Mouse (Mus musculus) monocyte, adult 2 months (primary cell): ENCODE results near the gene Adam4.
"Not testable (repeated sequence)": the region's sequence is repeated elsewhere in the genome, so short reads cannot be mapped to it uniquely, and the experiment has no call there.

Experiments
- DNase-seq, 2 experiments: peaks; one replicate each; pipeline ENCODE4 v3.0.0; 2022; ENCODE audit warnings: low spot score in 2 of 2, low read depth in 1 of 2

Adam4 gene

DNA sequence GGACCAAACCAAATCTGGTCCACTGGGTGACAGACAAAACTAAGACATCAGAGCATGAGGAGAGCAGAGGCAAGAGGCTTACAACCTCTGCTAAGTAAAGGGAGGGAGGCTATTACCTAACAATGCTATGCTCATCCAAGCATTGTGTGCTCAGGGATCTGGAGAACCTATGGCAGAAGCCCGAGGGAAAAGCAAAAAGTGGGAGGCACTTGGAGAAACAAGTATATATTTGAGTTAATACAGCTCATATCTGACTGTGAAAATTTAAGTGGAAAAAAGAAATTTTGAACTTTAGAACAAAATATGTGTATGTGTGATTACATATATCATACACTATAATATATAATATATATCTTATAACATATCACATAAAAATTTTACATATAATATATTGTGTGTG is at the start of gene Adam4:
Gene Adam4 (minus strand): TSS at position 101 of the 400 bp plus-strand sequence.
- DNase-seq = no peak

DNA sequence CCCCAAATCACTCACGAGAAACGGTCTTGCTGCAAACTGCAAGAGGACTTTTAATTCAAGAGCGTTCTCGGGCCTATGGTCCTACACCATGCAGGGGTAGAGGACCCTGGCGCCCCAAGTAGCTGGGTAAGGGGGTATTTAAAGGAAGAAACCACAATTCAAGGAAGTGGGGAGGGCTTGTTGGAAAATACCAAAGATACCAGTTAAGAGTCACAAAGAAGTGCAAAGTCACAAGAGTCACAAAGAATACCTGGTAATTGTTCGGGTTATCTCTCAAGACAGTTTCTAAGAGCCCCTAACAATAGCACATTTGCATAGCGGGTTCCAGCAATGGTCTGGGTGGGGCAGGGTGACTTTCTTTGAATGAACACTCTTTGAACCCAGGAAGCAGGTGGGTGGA is 37.3 kb upstream of the Adam4 start:
- DNase-seq = not testable (repeated sequence)

- not testable (repeated sequence) for DNase-seq
Measured at GRCm38 (mm10) chr12:81438985-81439384, 17.2 kb upstream of the Adam4 start.

DNA sequence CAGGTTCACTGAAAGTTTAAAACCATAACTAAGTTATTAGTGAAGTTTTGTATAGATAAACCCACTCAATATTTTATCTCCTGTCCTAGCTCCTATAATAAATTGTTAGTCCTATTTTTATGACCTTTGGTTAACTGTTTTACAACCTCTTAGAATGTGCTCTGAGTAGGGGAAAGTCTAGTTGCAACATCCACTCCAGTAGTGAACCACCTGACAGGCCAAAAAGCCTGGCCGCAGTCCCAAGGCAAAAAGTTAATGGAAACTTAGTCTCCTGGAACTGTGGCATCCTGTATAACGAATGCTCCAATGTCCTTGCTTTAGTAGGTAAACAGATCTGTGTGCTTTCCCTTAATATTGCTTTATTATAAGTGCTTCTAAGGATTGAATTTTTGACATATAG is 13.0 kb upstream of the Adam4 start:
- not testable (repeated sequence) for DNase-seq

DNA sequence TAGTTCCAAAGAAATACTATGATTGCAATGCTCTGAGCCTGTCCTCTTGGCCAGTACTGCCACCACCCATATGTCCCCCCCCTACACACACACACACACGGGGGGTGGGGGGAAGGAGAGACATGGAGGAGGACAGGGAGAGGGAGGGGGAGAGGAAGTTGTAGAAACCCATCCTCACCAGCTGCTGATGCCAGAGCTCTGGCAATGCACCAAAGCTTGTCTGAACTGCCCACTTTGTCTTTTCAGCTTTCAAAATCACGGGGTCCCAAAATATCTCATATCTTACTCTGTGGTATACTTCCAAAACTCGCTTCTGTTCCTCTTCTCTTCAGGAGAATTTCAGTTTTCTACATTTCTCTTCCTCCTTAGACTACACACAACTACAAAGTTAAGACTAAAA is 8.5 kb downstream of the Adam4 start:
- DNase-seq = no peak

- DNase-seq = no peak
Measured at GRCm38 (mm10) chr12:81408966-81409365, 12.8 kb downstream of the Adam4 start.

- no peak for DNase-seq
Measured at GRCm38 (mm10) chr12:81402187-81402586, 19.6 kb downstream of the Adam4 start.

GRCm38 (mm10) chr12:81379364-81379763 is 42.4 kb downstream of the Adam4 start, which contains the start of gene Gm4787:
Gm4787 (minus strand) TSS chr12:81379464.
- DNase-seq = not testable (repeated sequence)
